Mouse (Mus musculus) cerebellum, adult 2 months (tissue): ENCODE data around the gene Ppm1m.
A peak's percentile ranks its signal among the peaks of the same experiment; 100 is the strongest.

Experiments
- CTCF ChIP-seq: fragments of 200-500 bp; IDR thresholded peaks from 2 replicates; pipeline ENCODE4 v1.5.1; 2011; ENCODE audit warnings: low read depth, mild to moderate bottlenecking, control low read depth, low read length, moderate library complexity, borderline replicate concordance; ENCODE audit not compliant: insufficient read depth
- POLR2A ChIP-seq: fragments of 200-500 bp; IDR thresholded peaks from 2 replicates; pipeline ENCODE4 v1.6.1; 2011; ENCODE audit warnings: low read length, control low read depth, borderline replicate concordance; ENCODE audit not compliant: insufficient read depth

- TF ChIP-seq CTCF (peak; percentile 100), POLR2A (no peak)
Observed at GRCm38 (mm10) chr9:106211680-106212593, 12.4 kb upstream of the Ppm1m start.
